Mouse (Mus musculus) activated CD4-positive, CD25-positive, alpha-beta regulatory T cell (primary cell): ENCODE results near the gene 4931423N10Rik. TPM values are rescaled to one million over a fixed set of nuclear protein-coding genes. Genes with fewer than 3 reads are reported as not detected.

Experiments used
- polyA plus RNA-seq, 2 experiments: library from polyadenylated mRNA; unstranded; fragments of 100-300 nt; shearing (Covaris generic); gene quantifications; one replicate each; pipeline ENCODE4 v1.2.1; 2017

The 4931423N10Rik gene
- under 1 TPM in 1 of 2 experiments, not detected in 1; 0.18 TPM for polyA plus RNA-seq

GRCm38 (mm10) chr2:23207070-23207526, at the start of gene 4931423N10Rik:
Gene 4931423N10Rik, plus strand, starts transcription at chr2:23207476.

Other genes starting within 250 kb of the 4931423N10Rik start
- 100 to 1,000 TPM; 151 to 188 TPM for gene Abi1, start 167.2 kb upstream of the 4931423N10Rik start, polyA plus RNA-seq
- 10 to 100 TPM; 51.9 to 59.6 TPM for gene Acbd5, start 139.3 kb upstream of the 4931423N10Rik start, polyA plus RNA-seq
- gene Mastl, start 51.5 kb upstream of the 4931423N10Rik start, polyA plus RNA-seq = 1 to 10 TPM; 1.3 to 2.5 TPM
- 10 to 100 TPM; 54.4 to 57.6 TPM for gene Yme1l1, start 51.1 kb upstream of the 4931423N10Rik start, polyA plus RNA-seq
- gene Nxph2, start 113.8 kb downstream of the 4931423N10Rik start, polyA plus RNA-seq = not detected